Mouse (Mus musculus): ENCODE measurements around the gene Hivep1.

The Hivep1 gene

GRCm38 (mm10) chr13:42075546-42075945 is 23.7 kb downstream of the Hivep1 start:
- no peak for DNase-seq (ENCODE audit: extremely low read depth, insufficient read length, low spot score)

- no peak for DNase-seq (ENCODE audit: extremely low read depth, insufficient read length, low spot score)
Observed at GRCm38 (mm10) chr13:42076751-42077302, 25.0 kb downstream of the Hivep1 start.

- no peak for DNase-seq (ENCODE audit: extremely low read depth, insufficient read length, low spot score)
Observed at GRCm38 (mm10) chr13:42077629-42078028, 25.8 kb downstream of the Hivep1 start.

- no peak for DNase-seq (ENCODE audit: extremely low read depth, insufficient read length, low spot score)
Observed at GRCm38 (mm10) chr13:42080131-42080916, 28.5 kb downstream of the Hivep1 start.

- no peak for DNase-seq (ENCODE audit: extremely low read depth, insufficient read length, low spot score)
Observed at GRCm38 (mm10) chr13:42088339-42088738, 36.5 kb downstream of the Hivep1 start.

DNA sequence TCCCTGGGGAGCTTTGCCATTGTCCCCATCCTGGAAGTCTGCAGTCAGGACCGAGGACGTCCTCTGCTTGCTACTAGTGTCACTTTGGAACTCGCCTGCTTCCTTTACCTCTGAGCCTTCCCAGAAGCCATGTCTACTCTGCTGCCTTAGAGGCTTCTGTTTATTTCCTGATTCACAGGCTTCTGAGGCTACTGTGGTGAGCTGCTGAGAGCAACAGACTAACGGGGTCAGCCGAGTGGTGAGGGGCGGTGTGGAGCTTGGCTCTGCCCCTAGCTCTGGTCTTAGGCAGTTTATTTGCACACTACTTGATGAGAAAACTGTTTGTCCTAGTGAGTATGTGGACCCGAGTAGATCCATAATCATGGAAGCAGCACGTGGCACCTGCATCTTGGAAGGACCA is 37.2 kb downstream of the Hivep1 start:
- no peak for DNase-seq (ENCODE audit: extremely low read depth, insufficient read length, low spot score)

DNA sequence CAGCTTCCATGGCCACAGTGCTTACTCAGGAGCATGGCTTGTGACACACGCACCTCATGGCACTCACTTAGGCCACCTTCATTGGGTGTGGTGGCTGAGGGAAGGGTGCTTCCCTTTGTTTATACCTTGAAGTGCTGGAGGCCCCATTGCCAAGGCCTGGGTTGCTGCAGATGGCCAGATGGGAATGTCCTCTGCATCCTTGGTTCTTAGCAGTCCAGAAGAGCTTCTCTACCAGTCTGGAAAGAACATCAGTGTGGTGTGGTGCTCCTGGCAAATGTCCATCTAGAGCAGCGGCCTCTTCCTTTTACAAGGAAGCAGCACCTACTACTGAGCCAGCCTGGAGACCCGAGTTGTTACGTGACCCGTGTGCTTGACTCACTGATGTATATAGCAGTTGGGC is 38.9 kb downstream of the Hivep1 start:
- no peak for DNase-seq (ENCODE audit: extremely low read depth, insufficient read length, low spot score)

GRCm38 (mm10) chr13:42092392-42093139 is 40.7 kb downstream of the Hivep1 start:
- no peak for DNase-seq (ENCODE audit: extremely low read depth, insufficient read length, low spot score)

DNA sequence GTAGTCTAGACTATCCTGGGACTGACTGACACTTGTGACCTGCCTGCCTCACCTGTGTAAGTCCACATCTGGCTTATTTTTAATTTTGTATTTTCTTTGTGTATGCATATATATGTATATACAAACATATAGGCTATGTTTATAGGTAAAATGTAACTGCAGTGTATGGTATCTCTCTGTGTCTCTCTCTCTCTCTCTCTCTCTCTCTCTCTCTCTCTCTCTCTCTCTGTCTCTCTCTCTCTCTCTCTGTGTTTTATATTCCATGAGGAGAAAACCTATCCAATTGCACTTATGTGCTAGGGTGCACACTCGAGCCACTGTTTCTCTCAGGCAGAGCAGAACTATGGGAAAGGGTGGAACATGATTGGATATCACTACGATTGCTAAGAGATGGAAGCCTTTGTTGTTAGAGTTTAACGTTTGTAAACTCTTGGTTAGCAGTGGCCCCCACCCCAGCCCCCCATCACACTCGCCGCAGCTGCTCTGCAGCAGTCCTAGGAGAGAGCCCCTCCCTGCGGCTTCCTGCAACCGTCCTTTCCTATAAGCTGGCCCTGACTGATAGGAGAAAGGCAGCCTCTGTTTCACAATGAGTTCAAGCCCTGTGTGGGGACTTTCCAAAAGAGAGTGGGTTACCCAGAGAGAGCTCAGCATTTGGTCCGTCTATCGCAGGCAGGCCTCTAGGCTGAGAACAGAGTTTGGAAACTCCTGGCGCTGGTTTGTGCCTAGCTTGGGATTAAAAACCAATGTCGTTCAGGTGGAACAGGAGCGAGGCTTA is 41.6 kb downstream of the Hivep1 start:
- no peak for DNase-seq (ENCODE audit: extremely low read depth, insufficient read length, low spot score)

DNA sequence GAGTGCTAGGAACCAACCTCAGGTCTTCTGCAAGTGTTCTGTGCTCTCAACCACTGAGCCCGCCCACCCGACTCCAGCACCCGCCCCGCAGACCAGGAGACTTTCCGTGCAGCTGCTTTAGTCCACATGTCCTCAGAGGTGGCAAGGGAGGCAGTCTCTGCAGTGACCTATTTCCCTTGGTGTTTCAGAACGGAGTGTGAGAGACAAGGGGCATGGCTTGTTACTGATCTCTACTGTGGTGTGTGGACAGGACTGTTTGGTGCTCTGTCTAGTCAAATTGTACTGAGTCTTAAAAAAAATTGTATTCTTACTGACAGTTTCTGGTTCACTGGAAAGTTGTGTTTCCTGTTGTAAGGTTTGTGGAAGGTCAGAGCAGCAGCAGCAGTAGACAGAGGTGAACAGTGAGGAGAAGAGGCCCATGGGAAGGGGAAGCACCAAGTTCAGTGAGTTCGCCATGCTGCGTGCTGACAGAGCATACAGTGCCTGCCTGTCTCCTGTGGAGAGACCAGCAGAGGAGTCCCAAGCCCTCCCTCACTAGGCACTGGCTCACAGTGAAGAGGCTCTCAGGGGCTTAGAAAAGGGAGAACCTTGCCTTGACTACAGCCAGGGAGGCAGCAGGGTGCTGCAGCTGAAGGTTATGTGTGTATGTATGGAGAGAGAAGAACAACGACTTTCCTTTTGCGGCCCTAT is 44.1 kb downstream of the Hivep1 start:
- no peak for DNase-seq (ENCODE audit: extremely low read depth, insufficient read length, low spot score)

- no peak for DNase-seq (ENCODE audit: extremely low read depth, insufficient read length, low spot score)
Observed at GRCm38 (mm10) chr13:42097109-42097508, 45.3 kb downstream of the Hivep1 start.

DNA sequence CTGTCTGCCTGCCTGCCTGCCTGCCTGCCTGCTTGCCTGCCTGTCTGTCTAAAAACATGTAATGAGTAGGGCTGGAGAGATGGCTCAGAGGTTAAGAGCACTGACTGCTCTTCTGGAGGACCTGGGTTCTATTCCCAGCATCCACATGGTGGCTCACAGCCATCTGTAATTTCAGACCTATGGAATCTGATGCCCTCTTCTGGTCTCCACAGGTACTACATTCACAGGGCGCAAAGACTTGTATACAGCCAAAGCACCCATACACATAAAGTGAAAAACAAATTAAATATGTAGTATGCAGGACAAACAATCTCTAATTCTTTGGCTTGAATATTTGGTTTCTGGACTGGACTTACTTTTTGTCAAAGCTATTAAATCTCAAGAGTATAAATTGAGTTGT is 46.7 kb downstream of the Hivep1 start:
- no peak for DNase-seq (ENCODE audit: extremely low read depth, insufficient read length, low spot score)

DNA sequence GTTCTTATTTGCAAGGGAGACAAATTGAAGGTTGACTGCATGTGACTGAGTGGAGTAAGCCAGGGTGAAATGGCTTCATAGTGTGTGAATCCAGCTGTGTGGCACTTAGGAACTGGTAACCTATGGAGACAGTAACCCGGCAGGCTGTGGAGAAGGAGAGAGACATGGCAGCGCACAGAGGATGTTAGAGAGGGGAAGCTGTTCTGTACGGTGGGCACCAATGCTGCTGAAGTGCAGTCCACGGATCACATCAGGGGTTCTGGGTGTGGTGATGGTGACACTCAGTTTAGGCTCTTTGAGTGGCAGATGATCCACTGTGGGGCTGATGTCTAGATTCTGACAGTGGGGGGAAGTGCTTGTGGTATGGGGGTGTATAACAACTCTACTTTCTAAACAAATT is 47.7 kb downstream of the Hivep1 start:
- DNase-seq (ENCODE audit: extremely low read depth, insufficient read length, low spot score) = no peak

DNA sequence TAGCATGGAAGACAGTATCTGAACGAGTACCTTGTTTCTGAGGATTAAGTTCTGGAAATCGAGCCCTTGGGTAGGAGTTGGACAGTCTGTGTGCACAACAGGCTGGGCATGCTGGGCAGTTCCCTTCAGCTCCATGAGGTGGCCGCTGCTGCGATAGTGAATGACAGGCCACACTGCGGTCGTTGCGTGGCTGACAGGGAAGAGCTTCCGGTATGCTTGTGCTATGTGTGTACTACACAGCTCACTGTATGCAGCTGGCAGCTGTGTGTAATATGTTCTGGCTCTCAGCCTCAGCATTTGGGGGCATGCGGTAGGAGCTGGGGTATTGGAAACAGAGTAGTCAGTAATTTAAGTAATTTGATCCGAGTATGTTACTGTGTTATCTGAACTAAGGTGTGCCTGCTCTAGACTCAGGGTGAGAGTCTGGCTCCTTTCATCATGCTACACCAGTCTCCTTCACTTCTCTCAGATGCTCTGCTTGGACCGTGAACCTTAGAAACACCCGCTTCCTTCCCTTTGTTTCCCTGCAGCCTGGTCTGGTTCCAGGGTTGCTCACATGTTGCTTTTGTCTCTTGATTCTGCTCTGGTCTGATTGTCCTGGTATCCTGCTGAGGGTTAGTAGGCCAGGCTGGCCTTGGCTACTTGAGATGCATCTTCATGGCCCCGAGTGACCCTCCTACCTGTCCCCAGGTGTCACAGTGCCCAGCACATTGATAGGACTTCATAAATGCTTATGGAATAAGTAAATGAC is 49.8 kb downstream of the Hivep1 start:
- DNase-seq (ENCODE audit: extremely low read depth, insufficient read length, low spot score) = no peak

DNA sequence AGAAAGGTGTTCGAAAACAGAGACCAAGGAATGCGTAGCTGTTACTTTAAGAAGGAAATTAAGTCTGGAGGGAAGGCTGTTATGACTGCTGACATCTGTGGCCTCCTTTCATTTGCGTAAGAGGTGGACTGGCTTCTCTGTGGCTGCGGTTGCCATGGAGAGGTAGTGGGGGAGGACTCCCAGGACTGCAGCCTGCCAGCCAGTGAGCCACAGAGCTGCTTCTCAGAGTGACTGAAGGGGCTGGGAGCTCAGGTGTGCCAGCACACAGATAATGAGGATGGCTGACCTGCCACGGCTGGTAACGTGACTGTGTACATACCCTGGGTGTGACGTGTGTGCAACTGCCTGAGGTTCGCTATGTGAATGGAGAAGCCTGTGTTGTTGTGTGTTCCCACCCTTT is 51.2 kb downstream of the Hivep1 start:
- DNase-seq (ENCODE audit: extremely low read depth, insufficient read length, low spot score) = peak; percentile 67

- no peak for DNase-seq (ENCODE audit: extremely low read depth, insufficient read length, low spot score)
Observed at GRCm38 (mm10) chr13:42103486-42104166, 51.8 kb downstream of the Hivep1 start.

DNA sequence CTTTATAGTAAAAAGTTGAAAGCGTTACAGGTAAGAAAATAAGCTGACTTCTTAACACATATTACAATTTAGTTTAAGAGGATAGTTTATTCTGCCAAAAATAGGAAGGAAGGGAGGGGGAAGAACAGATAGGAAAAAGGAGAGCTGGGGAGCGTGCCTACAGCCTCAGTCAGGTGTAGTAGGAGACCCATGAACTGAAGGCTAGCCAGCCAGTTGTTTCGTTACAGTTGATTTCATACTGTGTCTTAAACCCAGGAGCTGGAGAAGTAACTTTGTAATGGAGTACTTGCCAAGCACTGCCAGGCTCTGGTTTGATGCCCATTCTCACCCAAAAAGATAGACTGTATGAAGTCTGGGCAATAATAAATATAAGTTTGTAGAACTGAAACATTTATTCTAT is 52.5 kb downstream of the Hivep1 start:
- DNase-seq (ENCODE audit: extremely low read depth, insufficient read length, low spot score) = no peak

- DNase-seq (ENCODE audit: extremely low read depth, insufficient read length, low spot score) = peak; percentile 56
Observed at GRCm38 (mm10) chr13:42108483-42109215, 56.8 kb downstream of the Hivep1 start.

DNA sequence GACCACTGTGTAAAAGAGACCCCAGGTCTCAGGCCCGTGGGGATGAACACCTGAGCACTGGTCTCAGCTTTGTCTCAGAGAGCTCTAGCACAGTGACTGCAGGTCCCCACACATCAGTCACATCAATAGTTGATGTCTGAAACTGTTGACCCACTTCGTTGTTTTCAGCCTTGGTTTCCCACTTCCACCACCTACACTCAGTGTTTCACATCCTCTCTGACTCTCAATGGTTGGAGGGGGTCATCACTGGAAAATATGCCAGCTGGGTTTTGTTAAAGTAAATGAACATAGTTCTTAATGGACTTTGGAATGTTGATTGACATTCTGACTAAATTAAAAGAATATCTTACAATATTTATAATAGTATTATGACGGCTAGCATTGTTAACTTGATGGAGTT is 58.6 kb downstream of the Hivep1 start:
- DNase-seq (ENCODE audit: extremely low read depth, insufficient read length, low spot score) = no peak
